Mouse (Mus musculus): ENCODE results near the gene Fbn1.
"Not testable (repeated sequence)": the region's sequence is repeated elsewhere in the genome, so short reads cannot be mapped to it uniquely, and the experiment has no call there.

The Fbn1 gene

GRCm38 (mm10) chr2:125295526-125295925 is 212.3 kb downstream of the Fbn1 start:
- no peak for DNase-seq (ENCODE audit: low spot score in 2 of 2)

GRCm38 (mm10) chr2:125293969-125294491 is 213.8 kb downstream of the Fbn1 start:
- DNase-seq (ENCODE audit: low spot score in 2 of 2) = no peak

GRCm38 (mm10) chr2:125292616-125293015 is 215.2 kb downstream of the Fbn1 start:
- DNase-seq (ENCODE audit: low spot score in 2 of 2) = no peak

- no peak for DNase-seq (ENCODE audit: low spot score in 2 of 2)
Measured at GRCm38 (mm10) chr2:125291101-125291500, 216.7 kb downstream of the Fbn1 start.

GRCm38 (mm10) chr2:125290197-125290965 is 217.4 kb downstream of the Fbn1 start:
- DNase-seq (ENCODE audit: low spot score in 2 of 2) = no peak

- DNase-seq (ENCODE audit: low spot score in 2 of 2) = no peak
Measured at GRCm38 (mm10) chr2:125285777-125286176, 222.0 kb downstream of the Fbn1 start.

GRCm38 (mm10) chr2:125282334-125283206 is 225.2 kb downstream of the Fbn1 start:
- no peak for DNase-seq (ENCODE audit: low spot score in 2 of 2)

- not testable (repeated sequence) for DNase-seq (ENCODE audit: low spot score in 2 of 2)
Measured at GRCm38 (mm10) chr2:125279995-125280394, 227.8 kb downstream of the Fbn1 start.

- DNase-seq (ENCODE audit: low spot score in 2 of 2) = no peak
Measured at GRCm38 (mm10) chr2:125278474-125278873, 229.3 kb downstream of the Fbn1 start.

GRCm38 (mm10) chr2:125276692-125277091 is 231.1 kb downstream of the Fbn1 start:
- DNase-seq (ENCODE audit: low spot score in 2 of 2) = no peak

GRCm38 (mm10) chr2:125275617-125276016 is 232.2 kb downstream of the Fbn1 start:
- DNase-seq (ENCODE audit: low spot score in 2 of 2) = no peak

- DNase-seq (ENCODE audit: low spot score in 2 of 2) = no peak
Measured at GRCm38 (mm10) chr2:125268876-125269275, 238.9 kb downstream of the Fbn1 start.

GRCm38 (mm10) chr2:125263753-125264152 is 244.0 kb downstream of the Fbn1 start:
- DNase-seq (ENCODE audit: low spot score in 2 of 2) = no peak

GRCm38 (mm10) chr2:125263056-125263455 is 244.7 kb downstream of the Fbn1 start:
- no peak for DNase-seq (ENCODE audit: low spot score in 2 of 2)

- no peak for DNase-seq (ENCODE audit: low spot score in 2 of 2)
Measured at GRCm38 (mm10) chr2:125260326-125260725, 247.5 kb downstream of the Fbn1 start.

GRCm38 (mm10) chr2:125259230-125260120 is 248.3 kb downstream of the Fbn1 start:
- DNase-seq (ENCODE audit: low spot score in 2 of 2) = no peak

- no peak for DNase-seq (ENCODE audit: low spot score in 2 of 2)
Measured at GRCm38 (mm10) chr2:125255886-125256285, 251.9 kb downstream of the Fbn1 start.

GRCm38 (mm10) chr2:125254630-125255029 is 253.2 kb downstream of the Fbn1 start:
- no peak for DNase-seq (ENCODE audit: low spot score in 2 of 2)

- no peak for DNase-seq (ENCODE audit: low spot score in 2 of 2)
Measured at GRCm38 (mm10) chr2:125253699-125254098, 254.1 kb downstream of the Fbn1 start.

- peak in 1 of 2 experiments; percentile 31 for DNase-seq (ENCODE audit: low spot score in 2 of 2)
Measured at GRCm38 (mm10) chr2:125252275-125252674, 255.5 kb downstream of the Fbn1 start.

- no peak for DNase-seq (ENCODE audit: low spot score in 2 of 2)
Measured at GRCm38 (mm10) chr2:125251781-125252180, 256.0 kb downstream of the Fbn1 start.

Data from left cerebral cortex, adult 9 months (tissue).